Mouse (Mus musculus): ENCODE measurements around the gene Atpif1. TPM values are rescaled to one million over a fixed set of nuclear protein-coding genes. Genes with fewer than 3 reads are reported as not detected.

The Atpif1 gene
- polyA plus RNA-seq (2017; shearing (Covaris generic)), result 251 TPM

DNA sequence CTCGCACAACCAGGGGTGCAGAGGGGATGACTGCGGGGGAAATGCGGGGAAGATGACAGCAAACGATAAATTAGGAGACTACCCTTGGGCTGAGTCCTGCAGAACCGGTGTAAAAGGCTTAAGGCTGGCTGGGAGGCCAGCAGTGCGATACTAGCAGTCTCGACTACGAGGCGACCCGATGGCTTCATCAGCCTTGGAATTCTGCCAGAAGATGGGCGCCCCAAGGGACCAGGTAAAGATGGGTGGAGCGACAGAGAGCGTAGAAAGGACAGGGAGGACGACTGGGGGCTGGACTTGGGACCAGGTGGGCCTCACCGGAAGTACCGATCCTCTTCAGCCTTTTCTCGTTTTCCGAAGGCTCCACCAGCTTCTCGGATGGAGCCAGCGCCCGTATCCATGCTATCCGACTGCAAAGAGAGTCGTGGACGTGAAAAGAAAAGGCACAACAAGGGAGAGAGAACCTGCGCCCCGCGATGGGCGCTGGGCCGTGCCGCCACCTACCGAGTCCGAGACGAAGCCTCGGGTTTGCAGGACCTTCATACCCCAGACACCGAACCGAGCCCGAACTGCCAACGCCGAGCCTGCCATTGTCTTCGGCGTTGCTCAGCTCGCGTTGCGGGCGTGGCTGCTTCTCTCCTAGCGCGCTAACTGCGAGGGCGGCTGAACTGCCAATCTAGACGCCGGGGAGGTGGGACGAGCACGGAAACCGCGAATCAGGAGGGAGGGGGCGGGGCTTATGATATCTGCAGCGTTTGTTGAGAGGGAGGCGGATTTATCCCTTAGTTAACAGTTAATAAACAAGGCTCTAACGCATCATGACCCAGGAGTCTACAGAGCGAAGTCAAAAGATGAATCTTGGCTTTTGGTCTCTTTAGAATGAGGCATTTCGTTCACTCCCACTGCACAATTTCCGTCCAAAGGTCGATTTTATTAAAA lies at the start of gene Atpif1:
Atpif1 (minus strand) TSS at position 679 of the 936 bp plus-strand sequence.

DNA sequence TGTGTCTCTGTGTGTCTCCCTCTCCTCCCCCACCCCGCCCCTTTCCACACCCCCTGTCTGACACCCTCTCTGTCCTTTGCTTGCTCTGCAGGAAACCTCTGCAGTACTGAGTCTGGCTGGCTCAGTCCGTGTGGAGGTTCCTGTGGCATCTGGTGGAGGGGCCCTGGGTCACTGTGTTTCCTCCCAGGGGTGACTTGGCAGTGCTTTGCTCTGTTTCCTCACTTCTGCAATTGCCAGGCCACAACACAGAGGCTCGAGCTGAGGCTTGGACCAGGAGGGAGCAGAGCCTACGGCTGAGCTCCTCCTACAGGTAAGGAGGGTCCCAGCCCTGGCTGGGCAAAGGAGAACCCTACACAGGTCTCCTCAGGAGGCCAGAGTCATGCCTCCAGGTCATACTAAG lies 30.5 kb upstream of the Atpif1 start, which contains the start of gene Ptafr:
Ptafr (plus strand) TSS at position 103 of the 400 bp plus-strand sequence.

DNA sequence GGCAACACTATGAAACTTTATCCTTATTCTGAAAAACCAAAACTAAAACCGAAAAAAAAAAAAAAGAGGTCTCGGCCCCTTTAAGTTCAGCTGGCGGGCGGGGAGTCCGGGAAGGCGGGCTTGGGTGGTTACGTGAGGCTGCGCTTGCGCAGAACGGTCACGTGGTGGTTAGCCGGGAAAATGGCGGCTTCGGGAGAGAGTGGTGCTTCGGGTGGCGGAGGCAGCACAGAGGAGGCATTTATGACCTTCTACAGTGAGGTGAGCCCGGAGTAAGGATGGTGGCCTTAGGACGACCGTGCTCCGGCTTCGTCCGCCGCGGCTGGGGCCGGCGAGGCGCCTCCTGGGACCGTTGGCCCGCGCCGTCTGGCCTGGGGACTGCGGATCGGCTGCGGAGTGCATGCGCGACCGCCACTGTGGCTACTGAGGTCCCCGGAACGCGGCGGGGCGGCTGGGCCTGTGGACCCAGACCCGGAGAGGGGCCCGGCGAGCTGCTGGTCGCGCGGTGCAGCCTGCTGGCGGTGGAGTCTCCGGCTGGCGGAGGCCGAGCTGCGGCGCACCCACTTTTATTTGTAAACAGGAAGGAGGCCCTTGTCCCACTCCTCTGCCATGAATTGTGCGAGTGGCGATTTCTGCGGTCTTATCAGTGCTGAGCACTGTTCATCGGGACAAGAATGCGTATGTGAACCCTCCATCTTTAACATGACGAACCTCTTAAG lies 2.1 kb upstream of the Atpif1 start, which contains the start of gene Dnajc8:
Dnajc8 (plus strand) TSS at position 145 of the 716 bp plus-strand sequence.

DNA sequence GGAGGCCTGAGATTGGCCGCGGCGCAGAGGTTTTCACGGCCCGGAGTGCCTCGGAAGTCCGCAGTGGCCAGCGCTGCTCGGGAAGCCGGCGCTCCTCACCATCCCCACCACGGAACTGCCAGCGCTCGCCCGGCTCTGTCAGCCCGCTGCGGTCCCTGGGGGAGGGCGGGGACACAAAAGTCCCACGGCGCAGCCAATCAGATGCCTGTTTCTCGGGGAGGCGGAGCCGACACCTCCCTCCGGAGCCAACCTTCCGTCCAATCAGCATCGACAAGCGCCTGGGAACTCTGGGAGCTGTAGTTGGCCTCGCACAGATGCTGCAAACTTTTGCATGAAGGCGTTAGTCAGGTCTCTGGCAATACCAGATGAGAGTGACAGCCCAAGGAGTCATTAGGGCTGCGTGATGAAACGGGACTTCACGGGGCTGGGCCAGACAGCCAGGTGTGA lies 23.1 kb downstream of the Atpif1 start, which contains the start of gene Sesn2:
Sesn2 (minus strand) TSS at position 150 of the 447 bp plus-strand sequence.

Other genes starting within 250 kb of the Atpif1 start
- 0.62 TPM for gene Rab42, start 230.3 kb downstream of the Atpif1 start, polyA plus RNA-seq (2017; shearing (Covaris generic))
- 48.4 TPM for gene Trnau1ap, start 204.1 kb downstream of the Atpif1 start, polyA plus RNA-seq (2017; shearing (Covaris generic))
- gene Rcc1, start 180.1 kb downstream of the Atpif1 start, polyA plus RNA-seq (2017; shearing (Covaris generic)), result 33.2 TPM
- gene Phactr4, start 111.2 kb downstream of the Atpif1 start, polyA plus RNA-seq (2017; shearing (Covaris generic)), result 4.1 TPM
- gene Med18, start 69.7 kb downstream of the Atpif1 start, polyA plus RNA-seq (2017; shearing (Covaris generic)), result 26.8 TPM
- 14.5 TPM for gene Sesn2, start 23.2 kb downstream of the Atpif1 start, polyA plus RNA-seq (2017; shearing (Covaris generic))
- 241 TPM for gene Dnajc8, start 1.9 kb upstream of the Atpif1 start, polyA plus RNA-seq (2017; shearing (Covaris generic))
- gene Ptafr, start 30.4 kb upstream of the Atpif1 start, polyA plus RNA-seq (2017; shearing (Covaris generic)), result 0.57 TPM
- gene Eya3, start 105.3 kb upstream of the Atpif1 start, polyA plus RNA-seq (2017; shearing (Covaris generic)), result 48.6 TPM
- 7.3 TPM for gene Xkr8, start 198.9 kb upstream of the Atpif1 start, polyA plus RNA-seq (2017; shearing (Covaris generic))
- gene Smpdl3b, start 223.6 kb upstream of the Atpif1 start, polyA plus RNA-seq (2017; shearing (Covaris generic)), result 2.8 TPM
- 59.5 TPM for gene Rpa2, start 234.7 kb upstream of the Atpif1 start, polyA plus RNA-seq (2017; shearing (Covaris generic))